Mouse (Mus musculus) left cerebral cortex, postnatal 4 days (tissue): ENCODE data around the gene 5730522E02Rik. TPM values are rescaled to one million over a fixed set of nuclear protein-coding genes. Genes with fewer than 3 reads are reported as not detected.

Experiments
- DNase-seq: peaks from one replicate; pipeline ENCODE4 v3.0.0-alpha.2; 2022
- intact Hi-C: fragments of 180-260 bp; cut with DNase I; formaldehyde crosslinking; loops from one replicate; pipeline ENCODE4 v1.15.1; 2025
- total RNA-seq, 2 experiments: library from RNA; stranded (reverse); gene quantifications; 2 replicates each; pipeline ENCODE4 v1.2.3; 2021

Gene 5730522E02Rik
- total RNA-seq, 2 experiments from 2014 or later, result 22.6 to 24.0 TPM

GRCm38 (mm10) chr11:25853032-25853431 is 357.5 kb downstream of the 5730522E02Rik start:
- peak; percentile 53 for DNase-seq
- intact Hi-C loops, result loop anchor here (10.0 kb wide), 1 partner anchor 222 kb away; no protein-coding TSS in a partner anchor

GRCm38 (mm10) chr11:25848824-25849644 is 361.5 kb downstream of the 5730522E02Rik start:
- intact Hi-C loops, result no loop called here

GRCm38 (mm10) chr11:25838451-25838850 is 372.1 kb downstream of the 5730522E02Rik start:
- intact Hi-C loops, result no loop called here
- DNase-seq, result no peak

More at GRCm38 (mm10) chr11:25848824-25849644, 361.5 kb downstream of the 5730522E02Rik start:
- no peak for DNase-seq

GRCm38 (mm10) chr11:25819789-25820188 is 390.8 kb downstream of the 5730522E02Rik start:
- intact Hi-C loops, result no loop called here
- DNase-seq, result no peak

- intact Hi-C loops, result no loop called here
- DNase-seq, result no peak
These were observed 397.1 kb downstream of the 5730522E02Rik start for GRCm38 (mm10) chr11:25813446-25813845.

- intact Hi-C loops, result no loop called here
- no peak for DNase-seq
These were observed 422.9 kb downstream of the 5730522E02Rik start for GRCm38 (mm10) chr11:25787691-25788090.

GRCm38 (mm10) chr11:25772231-25772630 is 438.3 kb downstream of the 5730522E02Rik start:
- intact Hi-C loops, result no loop called here
- no peak for DNase-seq

- intact Hi-C loops, result no loop called here
- DNase-seq, result no peak
These were observed 439.5 kb downstream of the 5730522E02Rik start for GRCm38 (mm10) chr11:25770991-25771568.

GRCm38 (mm10) chr11:25767584-25768333 is 442.8 kb downstream of the 5730522E02Rik start:
- no peak for DNase-seq

GRCm38 (mm10) chr11:25753156-25753899 is 457.2 kb downstream of the 5730522E02Rik start:
- intact Hi-C loops, result no loop called here

More at GRCm38 (mm10) chr11:25767584-25768333, 442.8 kb downstream of the 5730522E02Rik start:
- intact Hi-C loops, result no loop called here

GRCm38 (mm10) chr11:25752418-25752817 is 458.1 kb downstream of the 5730522E02Rik start:
- no peak for DNase-seq
- intact Hi-C loops, result no loop called here

More at GRCm38 (mm10) chr11:25753156-25753899, 457.2 kb downstream of the 5730522E02Rik start:
- peak; percentile 0 for DNase-seq

- intact Hi-C loops, result no loop called here
- DNase-seq, result no peak
These were observed 463.3 kb downstream of the 5730522E02Rik start for GRCm38 (mm10) chr11:25747098-25747862.

GRCm38 (mm10) chr11:25743664-25744063 is 466.9 kb downstream of the 5730522E02Rik start:
- DNase-seq, result no peak
- intact Hi-C loops, result no loop called here

- no peak for DNase-seq
- intact Hi-C loops, result no loop called here
These were observed 473.3 kb downstream of the 5730522E02Rik start for GRCm38 (mm10) chr11:25737255-25737654.

GRCm38 (mm10) chr11:25729476-25729875 is 481.1 kb downstream of the 5730522E02Rik start:
- DNase-seq, result no peak
- intact Hi-C loops, result no loop called here

GRCm38 (mm10) chr11:25715447-25716321 is 494.9 kb downstream of the 5730522E02Rik start:
- DNase-seq, result peak; percentile 34
- intact Hi-C loops, result no loop called here

GRCm38 (mm10) chr11:25710559-25710958 is 500.0 kb downstream of the 5730522E02Rik start:
- intact Hi-C loops, result no loop called here
- DNase-seq, result no peak

- DNase-seq, result peak; percentile 76
- intact Hi-C loops, result no loop called here
These were observed 500.7 kb downstream of the 5730522E02Rik start for GRCm38 (mm10) chr11:25709892-25710291.
